Mouse (Mus musculus) CH12.LX (cell line): Measurements from ENCODE around the gene Bmp8a.
"Not testable (repeated sequence)": the region's sequence is repeated elsewhere in the genome, so short reads cannot be mapped to it uniquely, and the experiment has no call there.

Source experiments
- CTCF ChIP-seq, 2 experiments: IDR thresholded peaks in 1 of 2; conservative IDR thresholded peaks in 1 of 2; 2 replicates each; pipeline ENCODE4 v1.5.1; 2011 to 2012; ENCODE audit warnings: low read depth in 2 of 2, low read length in 2 of 2, improper control_type of control experiment in 1 of 2, inconsistent platforms in 1 of 2, mild to moderate bottlenecking in 1 of 2, moderate library complexity in 1 of 2
- MXI1 ChIP-seq: IDR thresholded peaks from 2 replicates; pipeline ENCODE4 v1.6.1; 2011; ENCODE audit warnings: mild to moderate bottlenecking, low read depth, low read length, improper control_type of control experiment
- NRF1 ChIP-seq: IDR thresholded peaks from 2 replicates; pipeline ENCODE4 v1.6.1; 2014; ENCODE audit warnings: low read depth, mild to moderate bottlenecking, inconsistent platforms, low read length, improper control_type of control experiment, moderate library complexity
- POLR2A ChIP-seq: IDR thresholded peaks from 2 replicates; pipeline ENCODE4 v1.6.1; 2011; ENCODE audit warnings: low read depth, mild to moderate bottlenecking, improper control_type of control experiment, low read length
- ZMIZ1 ChIP-seq: IDR thresholded peaks from 2 replicates; pipeline ENCODE4 v1.6.1; 2012; ENCODE audit warnings: low read depth, mild to moderate bottlenecking, inconsistent platforms, low read length, improper control_type of control experiment

DNA sequence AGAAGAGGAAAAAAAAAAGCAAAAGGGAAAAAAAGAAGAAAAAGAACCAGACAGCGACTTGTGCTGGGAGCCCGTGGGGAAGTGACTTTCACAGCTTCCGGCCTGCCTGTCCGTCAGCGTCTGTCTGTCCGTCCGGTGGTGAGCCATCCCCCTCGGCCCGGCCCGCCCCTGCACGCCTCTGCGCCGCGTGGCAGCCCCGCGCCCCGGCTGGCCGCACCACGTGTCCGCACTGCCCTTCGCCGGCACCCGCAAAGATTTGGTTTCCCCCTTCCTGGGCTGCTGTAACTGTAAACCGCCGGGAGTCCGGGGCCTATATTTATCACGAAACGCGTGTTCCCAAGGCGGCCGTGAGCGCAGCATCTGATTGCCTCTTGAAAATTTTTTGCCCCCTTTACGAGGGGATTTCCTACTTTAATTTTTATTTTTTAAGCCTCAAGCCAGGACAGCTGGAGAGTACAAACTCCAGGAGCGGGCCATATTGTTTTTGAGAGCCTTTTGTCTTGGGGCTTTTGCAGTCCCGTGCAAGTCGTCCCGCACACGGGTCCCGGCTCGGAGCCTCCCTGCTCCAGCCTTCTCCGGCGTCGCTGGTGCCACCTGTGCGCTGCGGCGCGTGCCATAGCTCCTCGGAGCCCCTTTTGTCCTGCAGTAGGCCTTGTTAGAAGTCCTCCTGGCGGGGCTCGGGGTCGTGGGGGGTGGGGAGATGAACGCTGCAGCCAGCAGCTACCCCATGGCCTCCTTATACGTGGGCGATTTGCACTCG is 60.0 kb downstream of the Bmp8a start:
- not testable (repeated sequence) for TF ChIP-seq POLR2A; CTCF (conservative IDR thresholded peaks at IDR 0.05 in 1 of 2, IDR thresholded peaks at IDR 0.05 in 1 of 2; ENCODE audit: low read depth in 2 of 2, low read length in 2 of 2); ZMIZ1; NRF1
- peak; percentile 68 for TF ChIP-seq MXI1
